Mouse (Mus musculus) gastrocnemius, adult 8-10 months (tissue): ENCODE results near the gene Noc2l. TPM values are rescaled to one million over a fixed set of nuclear protein-coding genes. Genes with fewer than 3 reads are reported as not detected.
A peak's percentile ranks its signal among the peaks of the same experiment; 100 is the strongest.

Source experiments
- DNase-seq, 2 experiments: peaks; one replicate each; pipeline ENCODE4 v3.0.0; 2022; ENCODE audit warnings: low spot score in 2 of 2
- total RNA-seq, 4 experiments: library from RNA; stranded (reverse); gene quantifications; 2 replicates each; pipeline ENCODE4 v1.2.4; 2022

Noc2l gene
- 10 to 100 TPM; 30.9 to 38.1 (median 32.1) TPM for total RNA-seq

- peak; percentile 71 to 80 for DNase-seq
Measured at GRCm38 (mm10) chr4:156235808-156236533, at the start of gene Noc2l. Gene Noc2l, plus strand, starts transcription at chr4:156236010.

GRCm38 (mm10) chr4:156188162-156188810, 47.5 kb upstream of the Noc2l start:
- no peak for DNase-seq

- DNase-seq = no peak
Measured at GRCm38 (mm10) chr4:156188811-156189323, 46.9 kb upstream of the Noc2l start.

GRCm38 (mm10) chr4:156192421-156193199, 43.2 kb upstream of the Noc2l start:
- no peak for DNase-seq

- DNase-seq = no peak
Measured at GRCm38 (mm10) chr4:156193200-156193590, 42.6 kb upstream of the Noc2l start.

- no peak for DNase-seq
Measured at GRCm38 (mm10) chr4:156193906-156194305, 41.9 kb upstream of the Noc2l start.

GRCm38 (mm10) chr4:156194346-156194745, 41.5 kb upstream of the Noc2l start:
- no peak for DNase-seq

- DNase-seq = no peak
Measured at GRCm38 (mm10) chr4:156195927-156196870, 39.6 kb upstream of the Noc2l start.

GRCm38 (mm10) chr4:156197131-156197828, 38.5 kb upstream of the Noc2l start, which contains the start of gene Agrn:
Gene Agrn, minus strand, starts transcription at chr4:156197488.
- peak in 1 of 2 experiments; percentile 51 for DNase-seq

GRCm38 (mm10) chr4:156197829-156198205, 38.0 kb upstream of the Noc2l start:
- DNase-seq = peak; percentile 86 to 89

- DNase-seq = no peak
Measured at GRCm38 (mm10) chr4:156200623-156201475, 35.0 kb upstream of the Noc2l start, which contains the start of gene Isg15. Gene Isg15, minus strand, starts transcription at chr4:156200818.

- no peak for DNase-seq
Measured at GRCm38 (mm10) chr4:156202462-156202893, 33.3 kb upstream of the Noc2l start.

GRCm38 (mm10) chr4:156203001-156203412, 32.8 kb upstream of the Noc2l start, which contains the start of gene AW011738:
Gene AW011738, plus strand, starts transcription at chr4:156203304.
- peak; percentile 49 to 76 for DNase-seq

- DNase-seq = no peak
Measured at GRCm38 (mm10) chr4:156203413-156204131, 32.2 kb upstream of the Noc2l start.

GRCm38 (mm10) chr4:156208872-156209271, 26.9 kb upstream of the Noc2l start:
- DNase-seq = no peak

GRCm38 (mm10) chr4:156209963-156210635, 25.7 kb upstream of the Noc2l start:
- no peak for DNase-seq

- no peak for DNase-seq
Measured at GRCm38 (mm10) chr4:156213134-156213533, 22.7 kb upstream of the Noc2l start.

GRCm38 (mm10) chr4:156215649-156216048, 20.2 kb upstream of the Noc2l start, which contains the start of gene Perm1:
Gene Perm1, plus strand, starts transcription at chr4:156215868.
- peak; percentile 83 to 92 for DNase-seq
